Mouse (Mus musculus): ENCODE results near the gene Arl5a.

The Arl5a gene

GRCm38 (mm10) chr2:52359722-52360121 is 65.0 kb downstream of the Arl5a start:
- no peak for DNase-seq

GRCm38 (mm10) chr2:52358156-52358555 is 66.5 kb downstream of the Arl5a start:
- DNase-seq, result no peak

- DNase-seq, result no peak
Observed at GRCm38 (mm10) chr2:52351029-52351428, 73.7 kb downstream of the Arl5a start.
